ENCODE assay signal across 12 mouse cellular contexts in genomic region chr9:86647931-86648550, GRCm38 (mm10). TPM values are rescaled to one million over a fixed set of nuclear protein-coding genes. Genes with fewer than 3 reads are reported as not detected.
DNase-seq lines count a peak whose midpoint lies in the region; ATAC-seq and TF ChIP-seq lines count a peak whose summit lies in the region.
"Had no signal": no experiment of that assay in that cellular context is flagged by ENCODE, and none has a peak within 500 bp of the region (broad histone marks: within the 10 kb centered on the region; RNA-seq: fewer than 3 reads in every experiment).

No protein-coding gene starts in this region.

- no peaks in the 10 kb centered on the region for H3K9me3 ChIP-seq in heart, embryonic 12.5 days (replicated peaks)
- H3K9me3 ChIP-seq in liver, postnatal 0 days (ENCODE audit: low read length): no peaks in the 10 kb centered on the region
- no peaks in the 10 kb centered on the region for H3K9me3 ChIP-seq in hindbrain, embryonic 12.5 days (replicated peaks)
- H3K9me3 ChIP-seq: midbrain, embryonic 13.5 days; neural tube, embryonic 15.5 days had no signal

- no peaks in the 10 kb centered on the region for H3K79me2 ChIP-seq in C2C12 (ENCODE audit: control insufficient read depth, insufficient read depth)

- no peaks in the 10 kb centered on the region for H3K79me3 ChIP-seq in C2C12 (ENCODE audit: low read depth)

- no peak for ATAC-seq in heart, embryonic 12.5 days (ENCODE audit: insufficient number of reproducible peaks, low FRiP score)
- peak; percentile 76 for ATAC-seq in liver, postnatal 0 days
- ATAC-seq in hindbrain, embryonic 12.5 days (ENCODE audit: low FRiP score): no peak
- no peak for ATAC-seq in CD4-positive, CD25-positive, alpha-beta regulatory T cell, adult 4 months
- ATAC-seq: midbrain, embryonic 13.5 days had no signal

- no peak for TF ChIP-seq EP300 in liver, postnatal 0 days (IDR thresholded peaks at IDR 0.05; ENCODE audit: low read depth)

- no peak overlapping the region for H3K9ac ChIP-seq in heart, embryonic 12.5 days
- no peak overlapping the region for H3K9ac ChIP-seq in liver, postnatal 0 days (replicated peaks)
- H3K9ac ChIP-seq in hindbrain, embryonic 12.5 days: no peak overlapping the region
- H3K9ac ChIP-seq: midbrain, embryonic 13.5 days; neural tube, embryonic 15.5 days had no signal

- peak; percentile 28 to 48 for DNase-seq in heart, adult 18-20 months
- DNase-seq in heart, postnatal 4 days: peak; percentile 11
- no peak for DNase-seq in liver, postnatal 0 days
- DNase-seq in layer of hippocampus, adult 11-12 months (ENCODE audit: low spot score): no peak
- DNase-seq: gastrocnemius, postnatal 36 days; right cerebral cortex, postnatal 25 days had no signal

- no peak for TF ChIP-seq CTCF in C2C12 (IDR thresholded peaks at IDR 0.05; ENCODE audit: control insufficient read depth, insufficient read depth, insufficient read length)
- no peak for TF ChIP-seq CTCF in liver, postnatal 0 days (IDR thresholded peaks at IDR 0.05; ENCODE audit: low read depth)

- WGBS in heart, embryonic 12.5 days: 73% methylated on average over 7 of the region's 7 CpGs
- 36% methylated on average over 7 of the region's 7 CpGs for WGBS in liver, postnatal 0 days (ENCODE audit: insufficient replicate concordance)
- 70% methylated on average over 7 of the region's 7 CpGs for WGBS in hindbrain, embryonic 12.5 days

- no peak overlapping the region for H3ac ChIP-seq in C2C12 (ENCODE audit: control insufficient read depth, insufficient read length, low read depth)

- H3K4me3 ChIP-seq in heart, embryonic 12.5 days: no peak overlapping the region
- no peak overlapping the region for H3K4me3 ChIP-seq in C2C12 (ENCODE audit: insufficient read depth, poor library complexity, severe bottlenecking)
- H3K4me3 ChIP-seq in liver, postnatal 0 days (ENCODE audit: low read depth, low read length): no peak overlapping the region
- H3K4me3 ChIP-seq in hindbrain, embryonic 12.5 days: no peak overlapping the region
- H3K4me3 ChIP-seq: midbrain, embryonic 13.5 days; neural tube, embryonic 15.5 days had no signal

- no peaks in the 10 kb centered on the region for H3K36me3 ChIP-seq in heart, embryonic 12.5 days
- H3K36me3 ChIP-seq in C2C12 (ENCODE audit: control insufficient read depth, insufficient read depth): peaks cover 28% of the 10 kb centered on the region
- no peaks in the 10 kb centered on the region for H3K36me3 ChIP-seq in liver, postnatal 0 days (replicated peaks; ENCODE audit: insufficient read depth, low read length)
- H3K36me3 ChIP-seq in hindbrain, embryonic 12.5 days: no peaks in the 10 kb centered on the region
- H3K36me3 ChIP-seq: midbrain, embryonic 13.5 days; neural tube, embryonic 15.5 days had no signal

- no peaks in the 10 kb centered on the region for H3K27me3 ChIP-seq in heart, embryonic 12.5 days (replicated peaks)
- no peaks in the 10 kb centered on the region for H3K27me3 ChIP-seq in C2C12 (ENCODE audit: control insufficient read depth, insufficient read depth, insufficient read length)
- H3K27me3 ChIP-seq in liver, postnatal 0 days (ENCODE audit: insufficient read depth, low read length): no peaks in the 10 kb centered on the region
- H3K27me3 ChIP-seq in hindbrain, embryonic 12.5 days: no peaks in the 10 kb centered on the region
- H3K27me3 ChIP-seq: midbrain, embryonic 13.5 days; neural tube, embryonic 15.5 days had no signal

- no peaks in the 10 kb centered on the region for H3K4me1 ChIP-seq in heart, embryonic 12.5 days (replicated peaks)
- H3K4me1 ChIP-seq in liver, postnatal 0 days (ENCODE audit: insufficient read depth): no peaks in the 10 kb centered on the region
- H3K4me1 ChIP-seq in hindbrain, embryonic 12.5 days: no peaks in the 10 kb centered on the region
- H3K4me1 ChIP-seq: neural tube, embryonic 15.5 days had no signal

- H3K4me2 ChIP-seq in heart, embryonic 12.5 days: no peak overlapping the region
- H3K4me2 ChIP-seq in liver, postnatal 0 days (ENCODE audit: low read depth, low read length): no peak overlapping the region; the same call in 1 of the 2 replicates
- no peak overlapping the region for H3K4me2 ChIP-seq in hindbrain, embryonic 12.5 days (replicated peaks)
- H3K4me2 ChIP-seq: midbrain, embryonic 13.5 days; neural tube, embryonic 15.5 days had no signal

- no peak overlapping the region for H3K27ac ChIP-seq in heart, embryonic 12.5 days (ENCODE audit: poor library complexity, severe bottlenecking)
- H3K27ac ChIP-seq in liver, postnatal 0 days (ENCODE audit: low read depth): no peak overlapping the region
- no peak overlapping the region for H3K27ac ChIP-seq in hindbrain, embryonic 12.5 days
- H3K27ac ChIP-seq: midbrain, embryonic 13.5 days; neural tube, embryonic 15.5 days had no signal

TF ChIP-seq in C2C12, 6 proteins besides CTCF, POLR2A, EP300 and RAD21:
- TF ChIP-seq MAX (IDR thresholded peaks at IDR 0.05) (no peak), CEBPB (IDR thresholded peaks at IDR 0.05; ENCODE audit: low read depth) (peak; percentile 41), MYOD1 (IDR thresholded peaks at IDR 0.05; ENCODE audit: control insufficient read depth, insufficient read length, low read depth) (no peak), MYOG (IDR thresholded peaks at IDR 0.05; ENCODE audit: control insufficient read depth, extremely low read depth, insufficient read length) (no peak)
TF ChIP-seq in C2C12: peak in this region for 1.

RNA-seq across cellular contexts. Expression of gene Me1, which starts 47.7 kb away (rescaled TPM):
- 100 to 1,000 TPM; 116 to 138 TPM for total RNA-seq in heart, adult 18-20 months (2021)
- polyA plus RNA-seq in heart, embryonic 12.5 days (2016; fragmentation: Nextera tagmentation; extraction: Ambion mirVana): 50.0 and 51.1 TPM in 2 replicates
- polyA plus RNA-seq in C2C12 (2012; fragmentation: generic; extraction: Trizol): 50.1 TPM
- 10 to 100 TPM; 42.5 to 46.4 TPM for total RNA-seq in heart, postnatal 4 days (2021)
- 7.7 and 10.3 TPM in 2 replicates for polyA plus RNA-seq in liver, postnatal 0 days (2015; fragmentation: Nextera tagmentation; extraction: Ambion mirVana)
- 22.8 and 27.1 TPM in 2 replicates for polyA plus RNA-seq in hindbrain, embryonic 12.5 days (2016; fragmentation: Nextera tagmentation; extraction: Ambion mirVana)
- polyA plus RNA-seq in CD4-positive, CD25-positive, alpha-beta regulatory T cell, adult 4 months (2017; shearing (Covaris generic)): not detected

Comparison
In these comparisons a context has a peak if more than half of its experiments do, and no peak if none do; other contexts are left out.
1. DNase-seq: peak in heart, adult 18-20 months (2 of 2) and heart, postnatal 4 days (single experiment); none in liver, postnatal 0 days (single experiment) and layer of hippocampus, adult 11-12 months (single experiment).